Mouse (Mus musculus) myocyte (in vitro differentiated cells): Measurements from ENCODE around the gene Mgll. TPM values are rescaled to one million over a fixed set of nuclear protein-coding genes. Genes with fewer than 3 reads are reported as not detected.

Source experiments
- H3K27me3 ChIP-seq: one replicate; pipeline ENCODE4 v1.6.1; 2011; ENCODE audit not compliant: control insufficient read depth, insufficient read depth, insufficient read length
- H3K36me3 ChIP-seq: one replicate; pipeline ENCODE4 v1.6.1; 2011; ENCODE audit not compliant: control insufficient read depth, insufficient read depth
- H3K4me2 ChIP-seq: one replicate; pipeline ENCODE4 v1.6.1; 2011; ENCODE audit warnings: low read depth, control low read depth
- H3K4me3 ChIP-seq: one replicate; pipeline ENCODE4 v1.5.1; 2011; ENCODE audit warnings: mild to moderate bottlenecking, control low read depth, moderate library complexity
- H3K79me2 ChIP-seq: one replicate; pipeline ENCODE4 v1.6.1; 2011; ENCODE audit not compliant: control insufficient read depth, insufficient read depth
- H3ac ChIP-seq: one replicate; pipeline ENCODE4 v1.6.1; 2011; ENCODE audit not compliant: control insufficient read depth, insufficient read length
- CEBPB ChIP-seq: IDR thresholded peaks from 2 replicates; pipeline ENCODE4 v1.6.1; 2011; ENCODE audit warnings: mild to moderate bottlenecking, moderate library complexity; ENCODE audit not compliant: poor library complexity, insufficient read depth, severe bottlenecking
- E2F4 ChIP-seq: IDR thresholded peaks from one replicate; pipeline ENCODE4 v1.6.1; 2011; ENCODE audit warnings: mild to moderate bottlenecking, control low read depth, moderate library complexity; ENCODE audit not compliant: insufficient read depth
- MAX ChIP-seq: IDR thresholded peaks from one replicate; pipeline ENCODE4 v1.6.1; 2011; ENCODE audit warnings: low read depth, mild to moderate bottlenecking, control low read depth
- MYOD1 ChIP-seq, 3 experiments: IDR thresholded peaks; one replicate each; pipeline ENCODE4 v1.6.1; 2011; ENCODE audit warnings: control low read depth in 2 of 3, low read depth in 2 of 3, mild to moderate bottlenecking in 2 of 3, moderate library complexity in 1 of 3; ENCODE audit not compliant: insufficient read length in 2 of 3, control insufficient read depth in 1 of 3
- MYOG ChIP-seq, 3 experiments: IDR thresholded peaks; one replicate each; pipeline ENCODE4 v1.6.1; 2011; ENCODE audit warnings: control low read depth in 2 of 3, low read depth in 2 of 3, mild to moderate bottlenecking in 2 of 3; ENCODE audit not compliant: insufficient read length in 2 of 3, control insufficient read depth in 1 of 3, insufficient read depth in 1 of 3
- POLR2A ChIP-seq: IDR thresholded peaks from one replicate; pipeline ENCODE4 v1.6.1; 2011; ENCODE audit warnings: low read depth, mild to moderate bottlenecking, control low read depth, moderate library complexity; ENCODE audit not compliant: insufficient read length
- POLR2AphosphoS2 ChIP-seq: IDR thresholded peaks from one replicate; pipeline ENCODE4 v1.6.1; 2011; ENCODE audit warnings: low read depth, control low read depth; ENCODE audit not compliant: insufficient read length
- REST ChIP-seq: IDR thresholded peaks from one replicate; pipeline ENCODE4 v1.6.1; 2011; ENCODE audit warnings: mild to moderate bottlenecking, control low read depth, moderate library complexity; ENCODE audit not compliant: insufficient read depth, insufficient read length
- SRF ChIP-seq: IDR thresholded peaks from one replicate; pipeline ENCODE4 v1.6.1; 2011; ENCODE audit warnings: low read depth; ENCODE audit not compliant: control insufficient read depth, insufficient read length
- TCF12 ChIP-seq: IDR thresholded peaks from one replicate; pipeline ENCODE4 v1.6.1; 2011; ENCODE audit warnings: mild to moderate bottlenecking, control low read depth; ENCODE audit not compliant: poor library complexity, insufficient read depth, severe bottlenecking
- TCF3 ChIP-seq: IDR thresholded peaks from one replicate; pipeline ENCODE4 v1.6.1; 2011; ENCODE audit warnings: low read depth, control low read depth; ENCODE audit not compliant: insufficient read length
- USF1 ChIP-seq: IDR thresholded peaks from one replicate; pipeline ENCODE4 v1.6.1; 2011; ENCODE audit warnings: low read depth, mild to moderate bottlenecking, control low read depth, moderate library complexity
- polyA plus RNA-seq: library from polyadenylated mRNA; unstranded; fragments of >200 nt; fragmentation: generic; extraction: Trizol; gene quantifications from one replicate; pipeline ENCODE4 v1.2.1, GENCODE M21; 2012; ENCODE audit warnings: missing spikeins

The Mgll gene
- polyA plus RNA-seq, 1 experiment = 4.7 TPM

DNA sequence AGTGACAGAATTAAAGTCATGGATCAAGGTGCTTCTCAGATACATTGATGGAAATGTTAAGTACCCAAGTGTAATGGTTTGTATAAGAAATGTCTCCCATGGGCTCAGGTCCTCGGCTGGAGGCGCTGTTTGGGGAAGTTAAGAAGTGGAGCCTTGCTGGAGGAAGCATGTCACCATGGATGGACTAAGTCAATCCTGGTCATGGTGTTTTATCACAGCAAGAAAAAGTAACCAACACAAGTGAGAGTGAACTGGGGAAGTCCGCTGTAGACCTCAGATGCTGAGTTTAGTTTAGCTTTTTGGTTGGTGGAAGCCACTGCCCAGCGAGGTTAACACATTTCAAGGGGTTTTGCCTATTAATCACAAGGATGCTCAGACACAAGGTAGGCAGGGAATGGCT lies 105.4 kb downstream of the Mgll start:
- H3K27me3 ChIP-seq = no peaks in the 10 kb centered on the region
- H3K79me2 ChIP-seq = no peaks in the 10 kb centered on the region
- H3ac ChIP-seq = no peak overlapping the region
- no peaks in the 10 kb centered on the region for H3K36me3 ChIP-seq
- no peak overlapping the region for H3K4me3 ChIP-seq
- TF ChIP-seq USF1 (no peak), MYOD1 (IDR thresholded peaks at IDR 0.05; ENCODE audit: control insufficient read depth in 1 of 3, insufficient read length in 2 of 3, low read depth in 2 of 3) (no peak), REST (no peak), MYOG (IDR thresholded peaks at IDR 0.05; ENCODE audit: control insufficient read depth in 1 of 3, insufficient read depth in 1 of 3, insufficient read length in 2 of 3, low read depth in 2 of 3) (no peak), TCF3 (no peak), SRF (no peak), POLR2AphosphoS2 (no peak), E2F4 (no peak), CEBPB (no peak), MAX (no peak), TCF12 (no peak), POLR2A (no peak)
- H3K4me2 ChIP-seq = no peak overlapping the region

DNA sequence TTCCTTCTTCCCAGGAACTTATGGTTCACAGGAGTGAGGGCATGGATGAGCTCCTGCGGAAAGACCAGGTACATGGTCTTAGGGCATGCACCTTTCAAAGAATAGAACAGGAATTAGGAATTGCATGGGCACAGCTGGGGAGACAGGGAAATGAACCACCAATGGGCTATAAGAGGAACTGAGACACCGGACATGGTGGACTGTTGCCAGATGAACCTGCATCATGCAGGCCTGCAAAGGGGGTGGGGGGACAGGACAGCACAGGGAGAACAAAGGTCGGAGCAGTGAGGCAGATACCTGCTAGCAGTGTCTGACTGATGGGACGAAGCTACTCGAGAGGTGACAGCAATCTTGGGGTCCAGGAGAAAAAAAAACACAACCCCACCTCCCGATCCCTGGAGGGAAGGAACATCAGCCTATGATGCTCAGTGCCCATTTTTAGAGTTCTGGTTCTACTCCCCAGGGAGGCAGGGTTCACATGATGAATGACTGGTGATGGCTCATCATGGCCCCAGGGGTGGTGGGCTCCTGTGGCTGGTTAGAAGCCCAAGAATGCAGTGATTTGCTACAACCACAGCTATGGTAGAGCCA lies 106.0 kb downstream of the Mgll start:
- no peaks in the 10 kb centered on the region for H3K79me2 ChIP-seq
- H3K27me3 ChIP-seq = no peaks in the 10 kb centered on the region
- H3K4me2 ChIP-seq = no peak overlapping the region
- no peaks in the 10 kb centered on the region for H3K36me3 ChIP-seq
- H3K4me3 ChIP-seq = no peak overlapping the region
- no peak overlapping the region for H3ac ChIP-seq
- no peak for TF ChIP-seq MAX
- no peak for TF ChIP-seq USF1
- TF ChIP-seq MYOD1 (IDR thresholded peaks at IDR 0.05; ENCODE audit: control insufficient read depth in 1 of 3, insufficient read length in 2 of 3, low read depth in 2 of 3) = no peak
- TF ChIP-seq CEBPB = no peak
- no peak for TF ChIP-seq REST
- TF ChIP-seq TCF3 = no peak
- TF ChIP-seq E2F4 = no peak
- TF ChIP-seq POLR2A = no peak
- no peak for TF ChIP-seq SRF
- TF ChIP-seq TCF12 = no peak
- TF ChIP-seq POLR2AphosphoS2 = no peak
- no peak for TF ChIP-seq MYOG (IDR thresholded peaks at IDR 0.05; ENCODE audit: control insufficient read depth in 1 of 3, insufficient read depth in 1 of 3, insufficient read length in 2 of 3, low read depth in 2 of 3)

DNA sequence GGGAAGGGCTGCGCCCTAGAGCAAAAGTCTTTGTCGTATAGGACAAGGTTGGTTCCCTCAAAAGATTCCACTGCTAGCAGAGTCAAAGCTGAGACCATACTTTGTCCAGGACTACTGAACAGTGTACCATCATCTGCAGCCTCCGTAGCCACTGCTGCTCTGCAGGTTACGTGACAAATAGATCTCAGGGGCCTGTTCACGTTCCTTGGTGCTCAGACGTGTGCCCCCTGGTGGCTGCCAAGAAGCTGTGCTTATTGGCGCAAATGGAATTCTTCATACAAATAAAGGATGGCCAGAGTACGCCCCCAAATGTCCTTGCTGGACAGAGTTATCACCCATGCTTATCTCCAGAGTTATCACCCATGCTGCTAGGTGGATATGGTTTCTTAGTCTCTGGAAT lies 107.2 kb downstream of the Mgll start:
- no peak overlapping the region for H3K4me2 ChIP-seq
- no peak overlapping the region for H3K4me3 ChIP-seq
- TF ChIP-seq CEBPB = no peak
- TF ChIP-seq POLR2AphosphoS2 = no peak
- no peak for TF ChIP-seq MAX
- TF ChIP-seq TCF3 = no peak
- no peak for TF ChIP-seq TCF12
- TF ChIP-seq E2F4 = no peak
- TF ChIP-seq SRF = no peak
- no peaks in the 10 kb centered on the region for H3K79me2 ChIP-seq
- H3K27me3 ChIP-seq = no peaks in the 10 kb centered on the region
- no peak overlapping the region for H3ac ChIP-seq
- no peaks in the 10 kb centered on the region for H3K36me3 ChIP-seq

DNA sequence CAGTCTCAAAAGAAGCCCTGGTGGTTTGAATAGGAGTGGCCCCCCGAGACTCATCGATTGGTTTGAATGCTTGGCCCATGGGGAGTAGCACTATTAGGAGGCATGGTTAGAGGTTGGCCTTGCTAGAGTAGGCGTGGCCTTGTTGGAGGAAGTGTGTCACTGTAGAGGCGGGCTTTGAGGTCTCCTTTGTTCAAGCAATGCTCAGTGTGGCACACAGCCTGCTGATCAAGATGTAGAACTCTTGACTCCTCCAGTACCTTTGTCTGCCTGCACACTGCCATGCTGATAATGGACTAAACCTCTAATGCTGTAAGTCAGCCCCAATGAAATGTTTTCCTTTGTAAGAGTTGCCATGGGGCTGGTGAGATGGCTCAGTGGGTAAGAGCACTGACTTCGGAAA lies 108.5 kb downstream of the Mgll start:
- no peaks in the 10 kb centered on the region for H3K79me2 ChIP-seq
- TF ChIP-seq SRF (no peak), E2F4 (no peak), CEBPB (no peak), TCF12 (no peak), MAX (no peak), USF1 (no peak), TCF3 (no peak), POLR2A (no peak), MYOG (IDR thresholded peaks at IDR 0.05; ENCODE audit: control insufficient read depth in 1 of 3, insufficient read depth in 1 of 3, insufficient read length in 2 of 3, low read depth in 2 of 3) (no peak), MYOD1 (IDR thresholded peaks at IDR 0.05; ENCODE audit: control insufficient read depth in 1 of 3, insufficient read length in 2 of 3, low read depth in 2 of 3) (no peak), POLR2AphosphoS2 (no peak), REST (no peak)
- H3K36me3 ChIP-seq = no peaks in the 10 kb centered on the region
- no peak overlapping the region for H3K4me2 ChIP-seq
- no peak overlapping the region for H3ac ChIP-seq
- H3K4me3 ChIP-seq = no peak overlapping the region
- H3K27me3 ChIP-seq = no peaks in the 10 kb centered on the region
